Mouse (Mus musculus): ENCODE results near the gene Timm44. TPM values are rescaled to one million over a fixed set of nuclear protein-coding genes. Genes with fewer than 3 reads are reported as not detected.

Gene Timm44
- polyA plus RNA-seq (2015; fragmentation: Nextera tagmentation; extraction: Ambion mirVana): 46.1 and 49.8 TPM in 2 replicates

DNA sequence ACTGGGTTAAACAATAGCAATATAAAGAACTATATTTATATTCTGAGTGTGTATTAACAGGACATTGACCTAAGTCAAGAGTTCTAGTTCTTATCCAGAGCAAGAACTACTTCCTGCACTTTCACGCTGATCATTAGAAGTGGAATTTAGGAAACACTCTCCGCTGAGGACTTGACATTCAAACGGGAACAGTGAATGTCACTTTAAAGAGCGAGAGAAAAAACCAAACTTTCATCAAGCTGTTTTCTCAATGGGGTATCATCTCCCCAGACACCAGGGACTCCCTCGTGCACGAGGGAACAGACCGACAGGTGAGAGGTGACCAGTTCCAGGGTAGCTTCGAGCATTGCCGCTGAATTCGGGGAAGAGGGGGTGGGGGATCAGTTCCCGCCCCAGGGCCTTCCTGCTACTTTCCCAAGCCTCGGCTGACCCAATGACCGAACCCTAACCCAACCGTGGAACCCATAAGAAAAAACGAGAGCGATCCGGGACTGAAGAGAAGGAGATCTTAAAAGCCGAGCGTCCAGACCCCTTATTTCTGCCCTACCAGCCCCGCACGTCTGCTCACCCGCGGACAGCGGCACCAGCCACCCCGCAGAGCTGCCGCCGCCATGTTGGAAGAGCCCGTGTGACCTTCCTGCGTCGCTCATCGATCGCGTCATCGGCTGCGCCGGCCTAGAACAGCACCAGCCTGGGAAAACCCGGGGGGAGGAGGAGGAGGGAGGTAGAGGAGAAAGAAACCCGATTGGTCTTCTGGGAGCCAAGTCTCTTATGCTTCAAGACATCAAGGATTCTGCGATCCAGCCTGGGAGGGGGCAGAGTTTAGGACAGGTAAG is at the start of gene Timm44:
Timm44 (minus strand) TSS at position 639 of the 836 bp plus-strand sequence.

DNA sequence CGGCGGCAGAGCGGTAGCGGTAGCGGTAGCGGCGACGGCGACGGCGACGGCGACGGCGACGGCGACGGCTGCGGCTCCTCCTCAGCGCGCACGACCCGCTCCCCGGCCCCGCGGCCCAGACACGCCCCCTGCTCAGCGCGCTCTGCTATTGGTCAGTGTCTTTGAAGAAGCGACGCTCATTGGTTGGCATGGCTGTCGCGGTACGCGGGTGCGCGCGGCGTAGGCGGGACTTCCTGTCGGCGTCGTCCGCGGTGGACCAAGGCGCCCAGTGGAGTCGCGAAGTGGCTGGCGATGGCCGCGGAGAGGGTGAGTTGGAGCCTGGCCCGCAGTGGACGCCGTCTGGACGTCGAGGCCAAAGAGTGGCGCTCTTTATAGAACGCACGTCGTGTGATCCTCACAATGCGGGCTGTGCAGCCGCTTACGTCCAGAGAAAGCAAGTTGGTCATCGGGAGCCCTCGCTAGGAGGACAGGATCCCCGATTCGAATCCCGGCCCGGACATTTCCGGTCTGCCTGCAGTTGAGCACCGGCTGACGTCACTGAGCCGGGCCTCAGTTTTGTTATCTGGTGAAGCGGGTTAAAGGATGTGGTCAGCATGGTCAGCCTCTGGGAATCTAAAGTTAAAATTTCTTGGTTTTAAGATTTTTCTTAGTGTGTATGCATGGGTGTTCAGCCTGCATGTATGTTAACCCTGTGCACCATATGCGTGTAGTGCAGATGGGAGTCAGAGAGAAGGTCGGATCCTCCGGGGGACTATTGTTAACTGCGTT is 49.5 kb upstream of the Timm44 start, which contains the start of the genes Ccl25 and Elavl1:
Ccl25 (plus strand) TSS at position 228 of the 768 bp plus-strand sequence.
Elavl1 (minus strand) TSS at position 431 of the 768 bp plus-strand sequence.

DNA sequence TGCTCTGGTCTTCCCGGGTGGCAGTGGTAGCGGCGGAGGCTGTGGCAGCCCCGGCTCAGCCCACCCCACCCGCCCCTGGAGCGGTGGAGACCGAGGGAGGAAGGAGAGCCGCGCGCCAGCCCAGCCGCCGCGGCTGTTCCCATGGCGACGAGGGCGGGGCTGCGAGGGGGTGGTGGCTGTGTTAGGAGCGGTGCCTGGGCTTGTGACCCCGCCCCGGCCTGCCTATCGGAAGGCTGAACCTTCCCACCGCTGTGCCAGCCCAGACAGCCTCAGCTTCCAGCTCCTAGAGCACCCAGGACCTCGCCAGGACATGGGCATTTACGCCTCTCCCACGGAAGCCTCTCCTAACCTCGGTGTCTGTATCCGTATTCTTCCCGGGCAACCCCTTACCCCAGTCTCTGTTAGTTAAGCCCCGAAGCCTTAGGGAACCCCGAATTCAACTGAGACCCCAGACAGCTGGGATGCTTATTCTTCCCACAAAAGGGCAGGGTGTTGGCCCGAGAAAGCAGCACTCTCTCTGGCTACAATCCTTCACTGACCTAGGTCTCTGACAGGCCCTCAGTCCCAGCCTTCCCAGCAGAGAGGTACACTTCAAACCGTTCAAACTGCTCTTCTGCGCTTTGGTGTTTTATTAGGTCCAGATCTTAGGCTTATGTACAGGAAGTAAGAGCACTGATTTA is 16.4 kb downstream of the Timm44 start, which contains the start of gene Ctxn1:
Ctxn1 (minus strand) TSS at position 150 of the 680 bp plus-strand sequence.

DNA sequence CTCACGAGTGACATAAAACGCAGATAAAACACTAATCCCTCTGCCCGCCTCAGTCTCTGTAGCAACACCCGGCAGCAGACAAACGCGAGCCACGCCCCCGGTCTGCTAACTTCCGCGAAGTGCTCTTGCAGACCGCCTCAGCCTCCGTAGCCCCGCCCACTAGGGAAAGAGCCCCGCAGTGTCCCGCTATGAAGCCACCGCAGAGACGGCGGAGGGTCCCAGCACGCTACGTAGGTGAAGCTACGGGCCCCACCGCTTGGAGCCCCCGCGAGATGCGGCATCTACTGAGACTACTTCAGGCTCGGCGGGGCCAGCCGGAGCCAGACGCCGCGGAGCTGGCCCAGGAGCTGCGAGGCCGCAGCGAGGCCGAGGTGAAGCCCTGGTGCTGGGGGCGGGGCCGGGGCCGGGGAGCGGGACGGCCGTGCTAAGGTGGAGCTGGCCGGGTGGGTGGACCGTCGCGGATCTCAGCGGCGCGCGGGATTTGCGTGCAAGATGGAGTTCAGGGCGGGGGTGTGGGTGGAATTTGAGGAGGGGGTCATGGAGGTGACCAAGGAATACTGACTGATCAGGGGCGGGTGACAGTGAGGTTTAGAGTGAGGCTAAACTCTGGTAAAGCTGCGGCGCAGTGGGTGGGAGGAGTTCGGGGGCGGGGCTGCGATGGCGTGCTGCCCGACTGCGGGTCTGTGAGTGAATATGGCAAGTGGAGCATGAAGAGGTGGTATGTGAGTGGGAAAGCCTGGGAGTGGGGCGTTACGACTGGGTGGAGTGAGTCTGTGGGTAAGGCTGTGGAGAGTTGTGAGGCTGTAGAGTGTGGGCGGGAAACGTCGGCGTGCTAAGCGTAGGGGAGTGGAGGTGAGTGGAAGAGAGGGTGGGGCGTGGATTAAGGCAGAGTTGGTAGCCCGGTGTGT is 22.5 kb downstream of the Timm44 start, which contains the start of gene Snapc2:
Snapc2 (plus strand) TSS at position 147 of the 908 bp plus-strand sequence.

DNA sequence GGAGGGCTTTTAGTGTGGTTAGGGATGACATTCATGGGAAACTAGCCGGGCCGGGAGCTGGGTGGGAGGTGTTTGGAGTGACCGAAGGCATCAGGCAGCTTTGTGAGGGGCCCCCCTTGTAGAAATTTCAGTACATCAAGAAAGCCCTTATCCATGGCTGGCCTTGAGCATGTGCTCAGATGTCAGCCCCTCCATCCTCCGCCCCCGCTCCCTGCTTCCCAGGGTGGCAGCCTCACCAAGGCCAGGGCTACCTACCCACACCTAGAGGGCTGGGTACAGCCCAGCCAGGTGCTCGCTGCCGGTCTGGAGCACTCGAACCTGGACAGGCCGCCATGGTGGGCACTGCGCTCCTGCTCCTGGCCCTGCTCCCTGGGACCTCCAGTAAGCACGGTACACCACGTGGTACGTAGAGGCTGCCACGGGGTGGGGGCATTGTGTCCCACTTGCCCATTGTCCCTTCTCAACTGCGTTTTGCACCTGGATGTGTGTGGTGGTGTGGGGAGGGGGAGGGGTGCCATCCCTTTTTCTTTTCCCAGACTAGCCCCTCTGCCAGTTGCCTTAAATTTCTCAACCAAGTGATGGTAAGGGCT is 27.7 kb downstream of the Timm44 start, which contains the start of gene Tgfbr3l:
Tgfbr3l (plus strand) TSS at position 264 of the 590 bp plus-strand sequence.

DNA sequence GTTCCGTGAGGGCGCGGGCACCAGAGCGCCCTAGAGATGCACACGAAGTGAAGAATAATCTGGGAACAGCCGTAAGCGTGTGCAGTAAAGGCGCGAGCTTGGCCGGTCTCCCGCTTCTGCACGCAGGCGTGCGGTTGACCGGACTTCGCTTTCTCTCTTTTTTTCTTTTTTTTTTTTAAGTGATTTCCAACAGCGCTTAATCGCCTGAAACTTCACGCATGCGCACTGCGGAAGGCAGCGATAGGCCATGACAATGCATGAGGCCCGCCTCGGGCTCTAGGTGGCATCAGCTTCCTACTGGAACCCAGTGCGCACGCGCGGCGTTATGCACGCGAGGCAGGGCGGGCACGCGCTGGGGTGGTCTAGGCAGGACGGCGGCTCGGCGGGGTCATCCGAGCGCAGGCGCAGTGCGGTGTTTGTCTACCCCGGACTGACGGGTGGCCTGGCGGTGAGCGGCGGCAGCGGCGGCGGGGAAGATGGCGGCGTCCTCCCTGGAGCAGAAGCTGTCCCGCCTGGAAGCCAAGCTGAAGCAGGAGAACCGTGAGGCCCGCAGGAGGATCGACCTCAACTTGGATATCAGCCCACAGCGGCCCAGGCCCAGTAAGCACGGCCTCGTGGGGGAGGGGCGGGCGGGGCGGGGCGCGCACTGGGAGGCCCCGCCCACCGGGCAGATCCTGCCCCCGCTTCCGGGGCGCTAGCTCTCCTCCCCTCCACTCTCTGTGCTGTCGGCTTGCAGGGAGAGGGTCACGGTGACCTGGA is 37.1 kb downstream of the Timm44 start, which contains the start of the genes Map2k7 and Gm49320:
Map2k7 (plus strand) TSS at position 307 of the 759 bp plus-strand sequence.
Gm49320 (plus strand) TSS at position 432 of the 759 bp plus-strand sequence.

DNA sequence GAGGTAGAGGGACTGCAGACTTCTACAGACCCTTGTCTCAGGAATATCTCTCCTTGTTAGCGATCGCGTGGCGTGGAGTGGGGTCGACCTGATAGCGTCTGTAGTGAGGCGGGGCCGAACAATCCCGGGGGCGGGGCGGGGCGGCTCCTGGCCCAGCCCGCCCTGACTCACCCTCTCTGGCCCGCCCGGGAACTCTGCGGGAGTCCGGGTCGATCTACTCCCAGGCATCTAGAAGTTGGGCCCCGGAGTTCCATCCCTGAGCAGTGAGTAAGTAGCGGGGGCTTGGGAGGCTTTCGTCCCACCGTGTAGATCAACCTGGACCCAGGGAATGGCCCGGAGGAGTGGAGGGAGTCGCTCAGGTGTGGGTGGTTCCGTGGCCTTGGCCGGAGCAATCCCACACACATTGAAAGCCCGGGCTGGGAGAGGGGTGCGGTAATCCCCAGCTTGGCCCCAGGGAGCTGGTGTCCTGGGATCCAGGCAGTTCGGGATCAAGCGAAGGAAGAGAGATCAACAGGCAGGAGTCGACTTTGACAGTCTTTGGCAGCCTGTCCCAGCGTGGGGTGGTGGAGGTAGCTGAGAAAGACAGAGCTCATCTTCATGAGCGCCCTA is 48.9 kb downstream of the Timm44 start, which contains the start of gene Lrrc8e:
Lrrc8e (plus strand) TSS at position 89 of the 609 bp plus-strand sequence.

DNA sequence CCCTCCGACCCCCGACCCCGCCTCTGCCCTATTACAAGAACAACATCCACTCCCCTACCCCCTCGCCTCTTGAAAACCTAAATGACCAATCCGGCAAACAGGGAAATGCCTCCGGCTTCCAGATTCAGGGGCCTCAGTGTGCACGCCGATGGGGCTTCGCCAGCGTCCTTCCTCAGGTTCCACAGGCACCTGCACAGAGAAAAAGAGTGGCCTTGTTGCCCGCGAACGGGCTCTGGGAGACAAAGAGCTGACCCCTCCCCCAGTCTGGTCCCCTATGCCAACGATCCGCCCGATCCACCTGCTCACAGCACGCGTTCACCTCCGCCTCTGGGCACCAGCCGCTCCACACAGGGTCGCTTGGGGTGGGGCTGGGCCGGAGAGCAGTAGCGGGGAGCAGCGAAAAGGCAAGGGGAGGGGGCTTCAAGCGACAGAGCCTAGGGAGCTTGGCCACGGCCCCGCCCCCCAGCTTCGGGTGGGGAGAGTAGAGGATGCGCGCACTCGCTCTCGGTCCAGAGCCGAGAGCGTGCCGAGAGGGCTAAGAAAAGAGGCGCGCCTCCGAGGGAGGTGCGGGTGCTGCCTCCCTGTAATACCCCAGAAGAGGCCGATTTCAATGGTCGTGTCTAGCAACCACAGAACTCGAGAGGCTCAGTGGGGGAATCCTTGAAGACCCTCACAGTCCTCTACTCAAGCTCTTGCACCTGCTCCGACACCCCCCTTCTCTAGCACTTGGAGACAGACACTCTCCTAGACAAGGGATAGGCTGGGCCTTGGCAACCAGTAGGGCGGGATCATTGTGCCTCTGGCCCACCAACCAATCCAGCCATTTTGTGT is 58.7 kb downstream of the Timm44 start, which contains the start of gene Prr36:
Prr36 (minus strand) TSS at position 669 of the 831 bp plus-strand sequence.

Other genes starting within 250 kb of the Timm44 start
- not detected in 2 replicates for gene Cd209f, start 170.1 kb downstream of the Timm44 start, polyA plus RNA-seq (2015; fragmentation: Nextera tagmentation; extraction: Ambion mirVana)
- gene Cd209g, start 141.8 kb downstream of the Timm44 start, polyA plus RNA-seq (2015; fragmentation: Nextera tagmentation; extraction: Ambion mirVana): 0.08 TPM in 1 of 2 replicates, not detected in the other
- 83.2 and 98.3 TPM in 2 replicates for gene Evi5l, start 109.3 kb downstream of the Timm44 start, polyA plus RNA-seq (2015; fragmentation: Nextera tagmentation; extraction: Ambion mirVana)
- 27.2 and 29.5 TPM in 2 replicates for gene Prr36, start 58.5 kb downstream of the Timm44 start, polyA plus RNA-seq (2015; fragmentation: Nextera tagmentation; extraction: Ambion mirVana)
- not detected in 2 replicates for gene Lrrc8e, start 49.1 kb downstream of the Timm44 start, polyA plus RNA-seq (2015; fragmentation: Nextera tagmentation; extraction: Ambion mirVana)
- 30.1 and 30.5 TPM in 2 replicates for gene Map2k7, start 37.2 kb downstream of the Timm44 start, polyA plus RNA-seq (2015; fragmentation: Nextera tagmentation; extraction: Ambion mirVana)
- 0.31 and 0.61 TPM in 2 replicates for gene Gm49320, start 37.0 kb downstream of the Timm44 start, polyA plus RNA-seq (2015; fragmentation: Nextera tagmentation; extraction: Ambion mirVana)
- gene Tgfbr3l, start 27.7 kb downstream of the Timm44 start, polyA plus RNA-seq (2015; fragmentation: Nextera tagmentation; extraction: Ambion mirVana): 3.5 and 3.6 TPM in 2 replicates
- 64.1 and 65.4 TPM in 2 replicates for gene Snapc2, start 22.8 kb downstream of the Timm44 start, polyA plus RNA-seq (2015; fragmentation: Nextera tagmentation; extraction: Ambion mirVana)
- gene Ctxn1, start 16.6 kb downstream of the Timm44 start, polyA plus RNA-seq (2015; fragmentation: Nextera tagmentation; extraction: Ambion mirVana): 198 and 236 TPM in 2 replicates
- gene Ccl25, start 49.3 kb upstream of the Timm44 start, polyA plus RNA-seq (2015; fragmentation: Nextera tagmentation; extraction: Ambion mirVana): 12.6 and 13.0 TPM in 2 replicates
- 60.0 and 61.4 TPM in 2 replicates for gene Elavl1, start 49.5 kb upstream of the Timm44 start, polyA plus RNA-seq (2015; fragmentation: Nextera tagmentation; extraction: Ambion mirVana)
- 48.8 and 51.0 TPM in 2 replicates for gene Cers4, start 217.1 kb upstream of the Timm44 start, polyA plus RNA-seq (2015; fragmentation: Nextera tagmentation; extraction: Ambion mirVana)

Data from neural tube, postnatal 0 days (tissue).